Mouse (Mus musculus): ENCODE results near the gene Galnt5.

DNA sequence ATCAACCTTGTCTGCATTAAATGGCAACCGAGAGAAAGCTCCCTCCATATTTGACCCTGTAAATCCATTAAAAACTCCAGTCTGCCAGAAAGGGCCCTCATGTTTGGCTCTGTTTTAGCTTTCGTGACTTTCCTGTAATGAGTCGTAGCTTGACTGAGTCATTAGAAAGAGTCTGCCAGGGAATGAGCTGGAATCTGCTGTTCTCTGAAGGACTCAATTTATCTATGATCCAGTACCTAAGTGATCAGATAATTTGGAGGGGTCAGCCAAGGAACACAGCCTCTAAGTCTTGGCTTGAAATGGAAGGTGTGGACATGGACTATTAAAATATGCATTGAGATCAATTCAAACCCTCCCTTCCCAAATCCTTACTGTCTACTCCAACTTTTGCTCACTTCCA, 33.7 kb downstream of the Galnt5 start:
- TF ChIP-seq CTCF (IDR thresholded peaks at IDR 0.05; ENCODE audit: low read depth) (no peak), EP300 (optimal IDR thresholded peaks at IDR 0.05) (no peak)

All from stomach, postnatal 0 days (tissue).